Comparison of ENCODE assay signal across 51 mouse cellular contexts in genomic region chr16:48265856-48266255, GRCm38 (mm10). TPM values are rescaled to one million over a fixed set of nuclear protein-coding genes. Genes with fewer than 3 reads are reported as not detected.
"Had no signal": no experiment of that assay in that cellular context is flagged by ENCODE, and none has a peak within 500 bp of the region (broad histone marks: within the 10 kb centered on the region; RNA-seq: fewer than 3 reads in every experiment).

No protein-coding gene starts in this region.

- H3K27ac ChIP-seq: heart, embryonic 13.5 days; heart, embryonic 15.5 days; hindbrain, embryonic 10.5 days; hindbrain, embryonic 12.5 days; hindbrain, embryonic 13.5 days; hindbrain, embryonic 14.5 days; hindbrain, embryonic 15.5 days; hindbrain, postnatal 0 days; intestine, embryonic 15.5 days; kidney, embryonic 15.5 days; kidney, postnatal 0 days; layer of hippocampus, adult 2 months; left cerebral cortex, adult 2 months had no signal

- H3K27me3 ChIP-seq: heart, embryonic 12.5 days; heart, embryonic 13.5 days; heart, embryonic 15.5 days; hindbrain, embryonic 12.5 days; hindbrain, embryonic 13.5 days; hindbrain, embryonic 15.5 days; intestine, embryonic 15.5 days; kidney, embryonic 15.5 days had no signal

- H3K4me3 ChIP-seq: heart, embryonic 12.5 days; heart, embryonic 13.5 days; heart, embryonic 15.5 days; hindbrain, embryonic 10.5 days; hindbrain, embryonic 12.5 days; hindbrain, embryonic 13.5 days; hindbrain, embryonic 15.5 days; intestine, embryonic 15.5 days; kidney, embryonic 15.5 days; layer of hippocampus, adult 2 months; left cerebral cortex, adult 2 months had no signal

- H3K4me1 ChIP-seq: heart, embryonic 12.5 days; heart, embryonic 13.5 days; heart, embryonic 15.5 days; hindbrain, embryonic 10.5 days; hindbrain, embryonic 12.5 days; hindbrain, embryonic 13.5 days; hindbrain, embryonic 15.5 days; intestine, embryonic 15.5 days; kidney, embryonic 15.5 days had no signal

- H3K36me3 ChIP-seq: heart, embryonic 12.5 days; heart, embryonic 13.5 days; heart, embryonic 15.5 days; hindbrain, embryonic 10.5 days; hindbrain, embryonic 12.5 days; hindbrain, embryonic 13.5 days; hindbrain, embryonic 15.5 days; intestine, embryonic 15.5 days; kidney, embryonic 15.5 days had no signal

- H3K9ac ChIP-seq: heart, embryonic 12.5 days; heart, embryonic 13.5 days; heart, embryonic 15.5 days; hindbrain, embryonic 12.5 days; hindbrain, embryonic 13.5 days; hindbrain, embryonic 14.5 days; hindbrain, embryonic 15.5 days; intestine, embryonic 15.5 days; kidney, embryonic 15.5 days had no signal

- DNase-seq: heart, postnatal 10 days; heart, postnatal 14 days; heart, postnatal 36 days; heart, postnatal 4 days; kidney, adult 11 months; kidney, adult 18-20 months; kidney, adult 2 months; kidney, adult 8-10 months; kidney, adult 9 months; kidney, postnatal 10 days; kidney, postnatal 14 days; kidney, postnatal 25 days; kidney, postnatal 36 days; kidney, postnatal 4 days; layer of hippocampus, adult 9-11 months; layer of hippocampus, postnatal 36 days had no signal

RNA-seq across cellular contexts. Expression of gene Dppa4, which starts 17.7 kb away (rescaled TPM):
- total RNA-seq: heart, postnatal 10 days; heart, postnatal 14 days; heart, postnatal 25 days; heart, postnatal 36 days; heart, postnatal 4 days; hematopoietic stem cell, adult 5-6 weeks; hindbrain, postnatal 0 days; layer of hippocampus, adult 18-20 months; layer of hippocampus, adult 2 months; layer of hippocampus, adult 8-10 months; layer of hippocampus, postnatal 10 days; layer of hippocampus, postnatal 14 days; layer of hippocampus, postnatal 25 days; layer of hippocampus, postnatal 36 days; left cerebral cortex, adult 18-20 months; left cerebral cortex, adult 2 months had no signal
- polyA plus RNA-seq: heart, embryonic 11.5 days; heart, embryonic 12.5 days; heart, embryonic 13.5 days; heart, embryonic 14.5 days; heart, embryonic 15.5 days; heart, embryonic 16.5 days; heart, postnatal 0 days; hindbrain, embryonic 11.5 days; hindbrain, embryonic 12.5 days; hindbrain, embryonic 13.5 days; hindbrain, embryonic 14.5 days; hindbrain, embryonic 15.5 days; hindbrain, embryonic 16.5 days; hindbrain, postnatal 0 days; inflammation-experienced regulatory T-cells, adult 6 months; intestine, embryonic 14.5 days; intestine, embryonic 15.5 days; intestine, embryonic 16.5 days; intestine, postnatal 0 days; kidney, adult 2 months; kidney, embryonic 14.5 days; kidney, embryonic 15.5 days; kidney, postnatal 0 days; large intestine, adult 2 months had no signal

RNA-seq across cellular contexts. Expression of gene Dppa2, which starts 37.9 kb away (rescaled TPM):
- total RNA-seq: heart, postnatal 10 days; heart, postnatal 14 days; heart, postnatal 25 days; heart, postnatal 36 days; heart, postnatal 4 days; hematopoietic stem cell, adult 5-6 weeks; layer of hippocampus, adult 18-20 months; layer of hippocampus, adult 2 months; layer of hippocampus, postnatal 14 days; layer of hippocampus, postnatal 25 days; layer of hippocampus, postnatal 36 days; left cerebral cortex, adult 18-20 months; left cerebral cortex, adult 2 months had no signal
- polyA plus RNA-seq: heart, embryonic 11.5 days; heart, embryonic 12.5 days; heart, embryonic 13.5 days; heart, embryonic 14.5 days; heart, embryonic 15.5 days; heart, embryonic 16.5 days; heart, postnatal 0 days; hindbrain, embryonic 10.5 days; hindbrain, embryonic 11.5 days; hindbrain, embryonic 12.5 days; hindbrain, embryonic 14.5 days; hindbrain, embryonic 16.5 days; hindbrain, postnatal 0 days; inflammation-experienced regulatory T-cells, adult 6 months; intestine, embryonic 15.5 days; kidney, adult 2 months; kidney, embryonic 14.5 days; kidney, embryonic 15.5 days; kidney, embryonic 16.5 days; kidney, postnatal 0 days; large intestine, adult 2 months had no signal
